Mouse (Mus musculus) bone marrow macrophage, adult 2 months (primary cell): ENCODE data around the gene E030018B13Rik. TPM values are rescaled to one million over a fixed set of nuclear protein-coding genes. Genes with fewer than 3 reads are reported as not detected.

ENCODE experiments used
- H3K27ac ChIP-seq: 2 replicates; pipeline ENCODE4 v1.5.1; 2012; ENCODE audit warnings: low read depth, low read length; ENCODE audit not compliant: insufficient read depth
- H3K4me1 ChIP-seq: 2 replicates; pipeline ENCODE4 v1.6.1; 2012; ENCODE audit warnings: low read length; ENCODE audit not compliant: control insufficient read depth, insufficient read depth
- H3K4me3 ChIP-seq: 2 replicates; pipeline ENCODE4 v1.5.1; 2012; ENCODE audit warnings: mild to moderate bottlenecking, low read length, moderate library complexity; ENCODE audit not compliant: insufficient read depth
- CTCF ChIP-seq: IDR thresholded peaks from 2 replicates; pipeline ENCODE4 v1.5.1; 2012; ENCODE audit warnings: low read depth, mild to moderate bottlenecking, low read length, moderate library complexity
- POLR2A ChIP-seq: IDR thresholded peaks from 2 replicates; pipeline ENCODE4 v1.6.1; 2012; ENCODE audit warnings: mild to moderate bottlenecking, low read depth, low read length, borderline replicate concordance
- polyA plus RNA-seq: library from polyadenylated mRNA; stranded (reverse); fragments of >200 nt; gene quantifications from 2 replicates; pipeline ENCODE4 v1.2.4, GENCODE M21; 2012; ENCODE audit not compliant: missing spikeins, insufficient read depth, insufficient read length

Gene E030018B13Rik
- polyA plus RNA-seq, 1 experiment = not detected

DNA sequence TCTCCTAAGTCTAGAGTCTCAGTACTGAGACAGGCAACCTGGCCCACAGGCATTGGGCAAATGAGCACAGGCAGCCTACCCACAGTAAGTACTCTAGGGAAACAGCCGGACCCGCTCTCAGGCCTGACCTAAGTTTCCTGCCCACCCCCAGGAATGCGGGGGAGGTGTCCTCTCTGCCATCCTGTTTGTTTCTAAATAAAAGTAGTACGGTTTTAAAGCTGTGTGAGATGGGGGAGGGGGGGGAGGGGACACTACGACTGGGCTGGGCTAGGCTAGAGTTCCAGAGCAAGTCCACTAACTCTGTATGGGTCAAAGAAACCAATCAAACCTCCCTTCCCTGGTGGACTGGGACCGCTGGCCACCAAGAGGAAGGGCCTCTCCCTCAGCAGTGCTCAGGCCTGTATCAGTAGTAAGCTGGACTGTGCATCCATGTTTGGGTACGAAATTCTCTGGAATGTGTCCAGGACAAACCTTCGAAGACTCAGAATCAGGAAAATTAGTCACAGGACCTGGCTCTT lies 29.6 kb upstream of the E030018B13Rik start:
- no peak overlapping the region for H3K27ac ChIP-seq
- H3K4me1 ChIP-seq = 0 out of 2 replicates have a peak, but pooled peaks cover 2% of the 10 kb centered on the region
- no peak overlapping the region for H3K4me3 ChIP-seq
- TF ChIP-seq POLR2A = no peak
- TF ChIP-seq CTCF = no peak

DNA sequence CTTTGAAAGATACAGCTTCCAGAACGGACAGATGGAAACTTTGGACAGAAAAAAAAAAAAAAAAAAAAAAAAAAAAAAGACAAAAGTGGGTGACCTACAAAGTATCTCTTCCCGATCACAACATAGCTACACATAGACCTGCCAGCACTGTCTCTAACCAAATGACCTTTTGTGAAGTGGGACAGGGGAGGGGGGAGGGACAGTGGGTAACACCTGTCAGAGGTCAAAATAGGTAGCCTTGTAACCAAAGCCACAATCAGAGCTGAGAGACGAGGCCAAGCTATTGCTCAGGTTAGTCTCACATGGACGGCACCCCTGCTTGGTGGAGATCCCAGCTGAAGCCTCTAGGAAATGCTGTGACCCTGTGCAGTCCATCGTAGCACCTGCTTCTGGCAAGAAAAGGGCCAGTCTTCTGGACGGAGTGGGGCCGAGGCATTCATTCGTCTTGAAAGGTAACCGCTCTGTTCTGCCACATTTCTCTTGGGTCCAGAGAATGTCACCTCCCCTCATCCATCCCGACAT lies 29.0 kb upstream of the E030018B13Rik start:
- Histone ChIP-seq H3K27ac (no peak overlapping the region), H3K4me1 (0 out of 2 replicates have a peak, but pooled peaks cover 2% of the 10 kb centered on the region), H3K4me3 (no peak overlapping the region)
- TF ChIP-seq POLR2A (no peak), CTCF (no peak)

DNA sequence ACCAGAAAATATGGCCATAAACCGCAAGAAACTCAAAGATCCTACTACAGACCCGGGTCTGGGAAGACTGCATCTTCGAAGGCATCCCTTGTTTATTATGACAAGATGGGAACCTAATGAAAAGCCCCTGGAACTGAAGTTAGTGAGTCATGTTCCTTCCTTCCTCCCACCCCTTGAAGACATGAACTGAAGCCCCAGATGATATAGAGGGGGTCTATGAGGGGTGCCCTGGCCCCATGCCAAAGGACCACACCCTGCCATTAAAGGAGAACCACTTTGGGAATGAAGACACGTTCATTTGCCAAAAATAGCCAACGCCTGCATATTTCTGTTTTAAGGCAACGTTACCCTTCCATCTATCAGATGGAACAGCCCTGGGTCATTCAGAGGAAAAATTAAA lies 28.0 kb upstream of the E030018B13Rik start:
- Histone ChIP-seq H3K4me3 (no peak overlapping the region), H3K27ac (no peak overlapping the region), H3K4me1 (peaks cover 5% of the 10 kb centered on the region; the same call in 1 of the 2 replicates)
- TF ChIP-seq CTCF (no peak), POLR2A (no peak)

DNA sequence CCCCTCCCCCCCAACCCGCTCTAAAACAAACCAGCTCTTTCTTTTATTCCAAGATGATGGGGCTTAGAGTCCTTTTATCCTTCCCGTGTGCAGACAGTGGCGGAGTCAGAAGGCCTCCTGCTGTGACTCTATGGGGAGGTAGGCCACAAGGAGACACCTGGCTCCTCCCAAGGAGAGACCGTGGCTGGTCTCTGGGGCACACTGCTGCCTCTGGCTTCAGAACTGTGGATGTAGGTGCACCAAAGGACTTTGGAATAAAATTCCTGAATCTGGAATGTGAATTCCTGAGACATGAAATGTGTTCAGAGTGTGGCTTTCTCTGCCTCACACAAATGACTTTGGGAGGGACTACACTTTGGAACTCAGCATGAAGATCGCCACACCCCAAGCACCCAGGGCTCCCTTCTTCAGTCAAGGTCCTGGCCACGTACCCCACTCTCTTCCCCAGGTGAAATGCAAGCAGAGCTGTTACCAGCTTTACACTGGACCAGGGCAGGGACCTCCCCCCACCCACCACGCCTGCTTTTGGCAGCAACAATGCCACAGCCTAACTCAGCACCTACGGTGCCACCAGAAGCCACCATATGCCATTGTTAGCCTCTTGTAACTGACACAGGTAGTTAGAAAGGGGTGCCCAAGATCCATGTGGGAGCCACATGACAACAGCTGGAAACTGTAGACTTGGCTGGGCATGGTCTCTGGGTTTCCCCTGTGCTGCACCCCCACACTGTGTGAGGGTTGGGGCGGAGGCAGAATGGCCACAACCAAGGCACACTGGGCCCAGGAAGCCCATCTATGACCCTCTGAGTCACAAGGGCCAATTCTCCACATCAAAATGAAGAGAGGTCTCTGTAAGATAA lies 27.3 kb upstream of the E030018B13Rik start:
- TF ChIP-seq POLR2A = no peak
- TF ChIP-seq CTCF = no peak
- H3K27ac ChIP-seq = no peak overlapping the region
- H3K4me3 ChIP-seq = no peak overlapping the region
- peaks cover 5% of the 10 kb centered on the region; the same call in 1 of the 2 replicates for H3K4me1 ChIP-seq

DNA sequence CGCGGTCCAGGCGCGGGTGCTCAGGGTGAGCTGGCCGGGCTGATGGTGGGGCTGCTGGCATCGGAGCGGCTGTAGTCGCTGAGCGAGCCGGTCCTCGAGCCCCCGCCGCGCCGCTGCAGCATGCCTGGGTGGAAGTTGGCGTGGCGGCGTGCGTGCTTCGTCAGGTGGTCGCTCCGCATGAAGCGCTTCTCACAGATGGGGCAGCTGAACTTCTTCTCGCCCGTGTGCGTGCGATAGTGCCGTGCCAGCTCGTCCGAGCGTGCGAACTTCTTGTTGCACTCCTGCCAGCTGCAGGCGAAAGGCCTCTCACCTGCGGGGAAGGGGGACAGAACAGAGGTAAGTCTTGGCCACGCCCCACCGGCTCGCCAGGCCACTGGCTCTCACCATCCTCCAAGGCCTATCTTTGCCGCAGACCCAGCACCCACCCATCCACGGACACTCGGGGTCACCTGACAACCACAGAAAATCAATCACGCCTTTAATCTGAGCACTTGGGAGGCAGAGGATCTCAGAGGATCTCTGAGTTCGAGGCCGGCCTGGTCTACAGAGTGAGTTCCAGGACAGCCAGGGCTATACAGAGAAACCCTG lies 25.1 kb upstream of the E030018B13Rik start:
- TF ChIP-seq CTCF = no peak
- TF ChIP-seq POLR2A = no peak
- Histone ChIP-seq H3K4me3 (no peak overlapping the region), H3K27ac (no peak overlapping the region), H3K4me1 (peaks cover 21% of the 10 kb centered on the region)

DNA sequence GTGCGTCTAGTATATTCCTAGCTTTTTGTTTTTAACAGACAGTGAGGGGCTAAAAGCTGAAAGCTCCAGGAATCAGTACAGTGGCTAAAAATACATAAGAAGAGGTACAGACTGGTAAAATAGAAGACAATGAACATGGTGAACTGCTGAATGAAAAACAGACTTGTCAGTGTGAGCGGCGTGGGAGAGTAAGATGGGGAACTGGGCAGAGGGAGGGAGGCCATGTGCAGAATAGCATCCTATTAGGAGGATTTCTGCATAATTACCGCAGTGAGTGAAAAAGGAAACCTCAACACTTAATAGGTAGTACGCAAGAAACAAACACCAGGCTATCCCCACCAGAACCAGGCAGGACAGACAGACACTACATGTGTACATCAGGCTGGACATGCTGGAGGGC lies 23.5 kb upstream of the E030018B13Rik start:
- Histone ChIP-seq H3K4me3 (no peak overlapping the region), H3K27ac (no peak overlapping the region), H3K4me1 (peaks cover 32% of the 10 kb centered on the region)
- TF ChIP-seq POLR2A (no peak), CTCF (no peak)

DNA sequence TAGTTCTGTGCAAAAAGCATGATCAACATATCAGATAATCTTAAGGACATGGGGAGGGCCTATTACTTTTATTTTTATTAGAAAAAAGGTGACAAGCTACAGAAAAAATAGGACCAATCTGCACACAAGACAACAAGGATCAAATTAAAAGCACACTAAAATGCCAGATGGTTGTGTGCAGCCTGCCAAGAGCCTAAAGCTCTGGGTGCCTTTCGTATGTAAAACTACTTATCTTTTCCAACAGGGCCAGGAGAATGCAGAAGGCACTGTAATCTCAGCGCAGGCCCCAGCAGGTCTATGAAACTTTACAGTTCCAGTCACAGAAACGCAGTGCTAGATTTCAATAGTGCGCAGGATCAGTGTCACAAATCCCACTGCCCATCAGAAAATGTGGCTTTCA lies 22.9 kb upstream of the E030018B13Rik start:
- Histone ChIP-seq H3K4me1 (peaks cover 32% of the 10 kb centered on the region), H3K27ac (no peak overlapping the region), H3K4me3 (no peak overlapping the region)
- TF ChIP-seq CTCF (no peak), POLR2A (no peak)

DNA sequence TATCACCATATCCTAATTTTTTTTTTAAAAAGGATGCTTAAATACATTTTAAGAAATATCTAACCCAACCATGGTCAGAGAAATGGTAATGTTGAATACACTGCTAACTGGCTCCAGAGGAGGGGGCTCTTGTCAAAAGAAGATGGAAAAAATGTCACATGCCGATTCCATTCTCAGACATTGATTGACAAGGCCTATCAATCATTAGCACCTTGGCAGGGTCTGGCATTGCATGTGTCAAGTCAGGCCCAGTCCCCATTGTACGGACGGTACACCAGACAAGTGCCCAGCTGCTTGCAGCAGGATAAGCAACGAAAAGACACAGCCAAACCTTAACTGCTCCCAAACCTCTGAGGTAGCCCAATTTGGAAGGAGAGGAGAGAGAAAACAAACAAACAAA lies 22.0 kb upstream of the E030018B13Rik start:
- H3K4me1 ChIP-seq = peaks cover 34% of the 10 kb centered on the region
- H3K27ac ChIP-seq = no peak overlapping the region
- no peak overlapping the region for H3K4me3 ChIP-seq
- no peak for TF ChIP-seq POLR2A
- TF ChIP-seq CTCF = no peak

DNA sequence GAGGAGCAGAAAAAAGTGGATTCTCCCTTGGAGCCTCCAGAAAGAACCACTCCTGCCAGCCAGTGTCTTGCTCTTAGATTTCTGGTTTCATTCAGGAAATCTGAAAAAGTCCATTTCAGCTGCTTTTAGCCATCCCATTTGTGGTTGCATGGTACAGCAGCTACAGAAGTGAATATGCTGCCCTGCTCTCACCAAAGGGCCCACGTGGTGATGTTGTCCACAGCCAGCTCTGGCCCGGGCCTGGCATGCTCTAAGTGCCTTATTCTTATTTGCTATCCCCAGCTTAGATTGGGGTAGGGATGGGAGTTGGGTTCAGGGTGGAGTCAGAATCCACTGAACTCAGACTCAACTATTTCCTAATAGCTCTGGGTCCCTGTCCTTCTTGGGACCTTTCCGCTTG lies 21.4 kb upstream of the E030018B13Rik start:
- no peak overlapping the region for H3K27ac ChIP-seq
- peaks cover 37% of the 10 kb centered on the region for H3K4me1 ChIP-seq
- H3K4me3 ChIP-seq = no peak overlapping the region
- no peak for TF ChIP-seq CTCF
- no peak for TF ChIP-seq POLR2A
